In the genomic region with DNA sequence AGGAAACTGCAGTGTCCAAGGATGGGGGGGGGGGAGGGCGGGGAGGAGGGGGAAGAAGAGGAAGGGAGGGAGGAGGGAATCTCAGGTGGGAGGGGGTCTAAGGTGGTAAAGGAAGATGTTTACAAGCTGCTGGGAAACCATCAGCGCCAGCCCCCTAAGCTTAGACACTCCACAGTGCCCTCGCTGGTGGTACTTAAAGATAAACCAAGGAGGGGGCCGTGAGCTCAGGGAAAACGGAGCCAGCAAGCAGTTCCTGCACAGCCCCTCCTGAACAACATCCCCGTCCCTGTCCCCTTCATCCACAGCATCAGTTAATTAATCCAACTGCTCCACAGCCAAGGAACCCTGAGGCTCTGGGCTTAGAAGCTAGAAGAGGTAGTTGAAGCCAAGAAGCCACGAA, we compare ENCODE assay signal across 15 mouse cellular contexts. TPM values are rescaled to one million over a fixed set of nuclear protein-coding genes. Genes with fewer than 3 reads are reported as not detected.
DNase-seq lines count a peak whose midpoint lies in the region; ATAC-seq lines count a peak whose summit lies in the region.
"Had no signal": no experiment of that assay in that cellular context is flagged by ENCODE, and none has a peak within 500 bp of the region (broad histone marks: within the 10 kb centered on the region; RNA-seq: fewer than 3 reads in every experiment).

No protein-coding gene starts in this region.

- no peak for DNase-seq in intestine, embryonic 14.5 days (ENCODE audit: low spot score)
- DNase-seq in hindbrain, embryonic 14.5 days (ENCODE audit: low spot score): no peak
- DNase-seq in midbrain, embryonic 14.5 days: peak; percentile 53
- DNase-seq in cerebellum, postnatal 14 days: no peak
- DNase-seq: cerebellum, postnatal 25 days; gastrocnemius, postnatal 10 days; lung, postnatal 36 days had no signal

- 35% methylated on average over 6 of the region's 7 CpGs for WGBS in intestine, embryonic 14.5 days
- WGBS in intestine, embryonic 16.5 days: 29% methylated on average over 6 of the region's 7 CpGs
- WGBS in embryonic facial prominence, embryonic 13.5 days: 16% methylated on average over 6 of the region's 7 CpGs
- 33% methylated on average over 6 of the region's 7 CpGs for WGBS in hindbrain, embryonic 14.5 days
- 22% methylated on average over 6 of the region's 7 CpGs for WGBS in midbrain, embryonic 14.5 days

- H3K36me3 ChIP-seq in intestine, embryonic 14.5 days (ENCODE audit: control insufficient read depth, insufficient read depth, low read length): no peaks in the 10 kb centered on the region
- H3K36me3 ChIP-seq in intestine, embryonic 16.5 days (ENCODE audit: control insufficient read depth, insufficient read depth, low read length): no peaks in the 10 kb centered on the region
- H3K36me3 ChIP-seq in embryonic facial prominence, embryonic 13.5 days: no peaks in the 10 kb centered on the region
- H3K36me3 ChIP-seq in hindbrain, embryonic 14.5 days (replicated peaks; ENCODE audit: control insufficient read depth, insufficient read depth): no peaks in the 10 kb centered on the region
- no peaks in the 10 kb centered on the region for H3K36me3 ChIP-seq in midbrain, embryonic 14.5 days (ENCODE audit: control insufficient read depth, insufficient read depth, low read length)
- H3K36me3 ChIP-seq: G1E; heart, embryonic 12.5 days had no signal

- H3K9me3 ChIP-seq in intestine, embryonic 14.5 days (ENCODE audit: control insufficient read depth, low read length): no peaks in the 10 kb centered on the region
- H3K9me3 ChIP-seq in intestine, embryonic 16.5 days (ENCODE audit: control insufficient read depth, low read length): no peaks in the 10 kb centered on the region
- H3K9me3 ChIP-seq in embryonic facial prominence, embryonic 13.5 days: no peaks in the 10 kb centered on the region
- no peaks in the 10 kb centered on the region for H3K9me3 ChIP-seq in hindbrain, embryonic 14.5 days (ENCODE audit: control insufficient read depth, low read length)
- H3K9me3 ChIP-seq in midbrain, embryonic 14.5 days (ENCODE audit: control insufficient read depth, low read length): no peaks in the 10 kb centered on the region
- H3K9me3 ChIP-seq: heart, embryonic 12.5 days had no signal

- peaks cover 8% of the 10 kb centered on the region; the same call in 1 of the 2 replicates for H3K4me1 ChIP-seq in intestine, embryonic 14.5 days (replicated peaks; ENCODE audit: control insufficient read depth, insufficient read depth, low read length)
- H3K4me1 ChIP-seq in intestine, embryonic 16.5 days (ENCODE audit: control insufficient read depth, insufficient read depth, low read length): peaks cover 4% of the 10 kb centered on the region; the same call in 1 of the 2 replicates
- peaks cover 21% of the 10 kb centered on the region for H3K4me1 ChIP-seq in embryonic facial prominence, embryonic 13.5 days
- H3K4me1 ChIP-seq in hindbrain, embryonic 14.5 days (replicated peaks; ENCODE audit: control insufficient read depth, insufficient read depth, low read length): 0 out of 2 replicates have a peak, but pooled peaks cover 6% of the 10 kb centered on the region
- H3K4me1 ChIP-seq in midbrain, embryonic 14.5 days (ENCODE audit: control insufficient read depth, insufficient read depth, low read length): peaks cover 12% of the 10 kb centered on the region

- H3K27ac ChIP-seq in intestine, embryonic 14.5 days (ENCODE audit: low read depth): peak overlapping the region; percentile 43; the same call in 1 of the 2 replicates
- H3K27ac ChIP-seq in intestine, embryonic 16.5 days (ENCODE audit: low read length): no peak overlapping the region
- peak overlapping the region; percentile 74 for H3K27ac ChIP-seq in embryonic facial prominence, embryonic 13.5 days
- peak overlapping the region; percentile 41; the same call in 1 of the 2 replicates for H3K27ac ChIP-seq in hindbrain, embryonic 14.5 days
- peak overlapping the region; percentile 74 for H3K27ac ChIP-seq in midbrain, embryonic 14.5 days (replicated peaks; ENCODE audit: low read depth, low read length)
- H3K27ac ChIP-seq: stomach, postnatal 0 days had no signal

- no peak overlapping the region for H3K9ac ChIP-seq in intestine, embryonic 14.5 days (ENCODE audit: low read length)
- no peak overlapping the region for H3K9ac ChIP-seq in intestine, embryonic 16.5 days (ENCODE audit: low read depth, low read length)
- no peak overlapping the region for H3K9ac ChIP-seq in embryonic facial prominence, embryonic 13.5 days
- no peak overlapping the region for H3K9ac ChIP-seq in hindbrain, embryonic 14.5 days
- H3K9ac ChIP-seq in midbrain, embryonic 14.5 days (replicated peaks; ENCODE audit: low read length): no peak overlapping the region
- H3K9ac ChIP-seq: heart, embryonic 12.5 days had no signal

- no peak for ATAC-seq in intestine, embryonic 14.5 days (replicated peaks; ENCODE audit: low FRiP score, low TSS enrichment, low read depth)
- no peak for ATAC-seq in intestine, embryonic 16.5 days
- peak; percentile 32; the same call in 1 of the 2 replicates for ATAC-seq in embryonic facial prominence, embryonic 13.5 days (ENCODE audit: insufficient number of reproducible peaks, insufficient read depth, low FRiP score, low TSS enrichment, low read depth)
- no peak for ATAC-seq in hindbrain, embryonic 14.5 days (ENCODE audit: low FRiP score)
- no peak for ATAC-seq in midbrain, embryonic 14.5 days (ENCODE audit: low FRiP score, low TSS enrichment)
- no peak for ATAC-seq in granulocyte monocyte progenitor cell, adult 5-6 weeks (replicated peaks; ENCODE audit: poor library complexity, severe bottlenecking)
- ATAC-seq in cerebellum, adult (ENCODE audit: insufficient number of reproducible peaks, low FRiP score, low TSS enrichment): no peak

- H3K4me3 ChIP-seq in intestine, embryonic 14.5 days (ENCODE audit: low read depth, low read length): no peak overlapping the region
- no peak overlapping the region for H3K4me3 ChIP-seq in intestine, embryonic 16.5 days (ENCODE audit: low read length)
- H3K4me3 ChIP-seq in embryonic facial prominence, embryonic 13.5 days: no peak overlapping the region
- H3K4me3 ChIP-seq in hindbrain, embryonic 14.5 days (replicated peaks; ENCODE audit: low read length): no peak overlapping the region
- H3K4me3 ChIP-seq in midbrain, embryonic 14.5 days (replicated peaks; ENCODE audit: low read depth, low read length): no peak overlapping the region
- H3K4me3 ChIP-seq: heart, embryonic 12.5 days had no signal

- no peak overlapping the region for H3K4me2 ChIP-seq in intestine, embryonic 14.5 days (ENCODE audit: low read length)
- H3K4me2 ChIP-seq in intestine, embryonic 16.5 days (ENCODE audit: low read depth, low read length): no peak overlapping the region
- H3K4me2 ChIP-seq in embryonic facial prominence, embryonic 13.5 days: peak overlapping the region; percentile 26; the same call in 1 of the 2 replicates
- no peak overlapping the region for H3K4me2 ChIP-seq in hindbrain, embryonic 14.5 days (replicated peaks)
- H3K4me2 ChIP-seq in midbrain, embryonic 14.5 days (ENCODE audit: low read length): peak overlapping the region; percentile 17; the same call in 1 of the 2 replicates
- H3K4me2 ChIP-seq: heart, embryonic 12.5 days; liver, embryonic 11.5 days had no signal

- no peaks in the 10 kb centered on the region for H3K27me3 ChIP-seq in intestine, embryonic 14.5 days (replicated peaks; ENCODE audit: control insufficient read depth, insufficient read depth, low read length)
- H3K27me3 ChIP-seq in intestine, embryonic 16.5 days (replicated peaks; ENCODE audit: control insufficient read depth, insufficient read depth, low read length): no peaks in the 10 kb centered on the region
- no peaks in the 10 kb centered on the region for H3K27me3 ChIP-seq in embryonic facial prominence, embryonic 13.5 days
- no peaks in the 10 kb centered on the region for H3K27me3 ChIP-seq in hindbrain, embryonic 14.5 days (ENCODE audit: control insufficient read depth, insufficient read depth, low read length)
- H3K27me3 ChIP-seq in midbrain, embryonic 14.5 days (ENCODE audit: control insufficient read depth, insufficient read depth, low read length): no peaks in the 10 kb centered on the region
- H3K27me3 ChIP-seq: heart, embryonic 12.5 days had no signal

RNA-seq across cellular contexts. Expression of gene Cpne5, which starts 38.1 kb away (rescaled TPM):
- polyA plus RNA-seq in intestine, embryonic 14.5 days (2014; fragmentation: Nextera tagmentation; extraction: Ambion mirVana): 12.9 and 14.6 TPM in 2 replicates
- 5.3 and 5.9 TPM in 2 replicates for polyA plus RNA-seq in intestine, embryonic 16.5 days (2015; fragmentation: Nextera tagmentation; extraction: Ambion mirVana)
- 28.1 and 36.0 TPM in 2 replicates for polyA plus RNA-seq in embryonic facial prominence, embryonic 13.5 days (2015; fragmentation: Nextera tagmentation; extraction: Ambion mirVana)
- polyA plus RNA-seq in hindbrain, embryonic 14.5 days (2014; fragmentation: Nextera tagmentation; extraction: Ambion mirVana): 38.1 and 42.8 TPM in 2 replicates
- 27.6 and 32.6 TPM in 2 replicates for polyA plus RNA-seq in midbrain, embryonic 14.5 days (2014; fragmentation: Nextera tagmentation; extraction: Ambion mirVana)
- total RNA-seq in granulocyte monocyte progenitor cell, adult 5-6 weeks (2014; fragmentation: Nextera tagmentation): 5.9 and 6.3 TPM in 2 replicates
- 1.7 and 14.3 TPM in 2 replicates for total RNA-seq in granulocyte monocyte progenitor cell, adult 5-6 weeks (2017)

Comparison
In these comparisons a context has a peak if more than half of its experiments do, and no peak if none do; other contexts are left out.
1. H3K4me2 ChIP-seq: peak in embryonic facial prominence, embryonic 13.5 days (single experiment) and midbrain, embryonic 14.5 days (single experiment); none in intestine, embryonic 14.5 days (single experiment), intestine, embryonic 16.5 days (single experiment) and hindbrain, embryonic 14.5 days (single experiment).